Mouse (Mus musculus) small intestine, adult 2 months (tissue): ENCODE results near the gene Akt2. TPM values are rescaled to one million over a fixed set of nuclear protein-coding genes. Genes with fewer than 3 reads are reported as not detected.

Experiments
- H3K27ac ChIP-seq: fragments of 200-500 bp; 2 replicates; pipeline ENCODE4 v1.5.1; 2012; ENCODE audit warnings: low read depth, low read length, control low read depth, inconsistent platforms; ENCODE audit not compliant: insufficient read depth
- H3K27me3 ChIP-seq: fragments of 200-500 bp; 2 replicates; pipeline ENCODE4 v1.6.1; 2012; ENCODE audit warnings: mild to moderate bottlenecking, moderate library complexity, low read length, inconsistent platforms; ENCODE audit not compliant: control insufficient read depth, insufficient read depth
- H3K36me3 ChIP-seq: fragments of 200-500 bp; 2 replicates; pipeline ENCODE4 v1.6.1; 2012; ENCODE audit warnings: mild to moderate bottlenecking, low read length, control low read depth, inconsistent platforms; ENCODE audit not compliant: control insufficient read depth, insufficient read depth
- H3K4me1 ChIP-seq: fragments of 200-500 bp; 2 replicates; pipeline ENCODE4 v1.6.1; 2012; ENCODE audit warnings: low read length, inconsistent platforms, mixed read lengths; ENCODE audit not compliant: control insufficient read depth, insufficient read depth, insufficient read length
- H3K4me3 ChIP-seq: fragments of 200-500 bp; 2 replicates; pipeline ENCODE4 v1.5.1; 2012; ENCODE audit warnings: low read depth, mild to moderate bottlenecking, control low read depth, inconsistent platforms, low read length, moderate library complexity
- CTCF ChIP-seq: fragments of 200-500 bp; IDR thresholded peaks from 2 replicates; pipeline ENCODE4 v1.5.1; 2012; ENCODE audit warnings: low read depth, mild to moderate bottlenecking, control low read depth, inconsistent platforms, low read length, moderate library complexity, mixed read lengths; ENCODE audit not compliant: insufficient replicate concordance, insufficient read length; ENCODE audit errors: extremely low read depth
- POLR2A ChIP-seq: fragments of 200-500 bp; IDR thresholded peaks from 2 replicates; pipeline ENCODE4 v1.6.1; 2012; ENCODE audit warnings: low read depth, mild to moderate bottlenecking, control low read depth, inconsistent platforms, low read length, moderate library complexity
- WGBS: fragments of 180-500 bp; shearing (Covaris S2); methylation state at CpG from one replicate; pipeline ENCODE4 v1.1.7; 2018; 5-methylcytosine and 5-hydroxymethylcytosine counted together
- polyA plus RNA-seq: library from polyadenylated mRNA; depleted of rRNA; stranded (reverse); fragments of >200 nt; gene quantifications from 2 replicates; pipeline ENCODE4 v1.2.3, GENCODE M21; 2012

Akt2 gene
- polyA plus RNA-seq, 1 experiment: 34.1 TPM

DNA sequence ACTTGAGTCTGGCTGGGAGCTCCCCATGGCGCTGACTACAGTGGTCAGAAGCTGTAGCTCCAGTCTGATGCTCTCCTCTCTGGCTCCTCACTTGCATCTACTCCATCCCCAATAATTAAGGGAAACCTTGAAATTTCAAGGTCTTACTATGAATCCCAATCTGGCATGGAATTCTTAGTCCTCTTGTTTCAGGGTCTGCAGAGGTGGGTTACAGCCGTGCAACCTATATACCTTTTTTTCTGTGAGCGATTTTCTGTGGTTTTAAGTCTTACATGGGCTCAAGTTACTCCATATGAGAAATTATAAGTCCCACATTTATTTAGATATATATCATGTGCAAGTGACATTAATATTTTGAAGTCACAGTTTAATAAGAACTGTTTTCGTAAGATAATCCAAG is 1.3 kb upstream of the Akt2 start:
- Histone ChIP-seq H3K36me3 (no peaks in the 10 kb centered on the region), H3K27me3 (no peaks in the 10 kb centered on the region), H3K4me3 (no peak overlapping the region), H3K4me1 (peaks cover 8% of the 10 kb centered on the region), H3K27ac (no peak overlapping the region)
- WGBS: 95% methylated on average over 4 of the region's 4 CpGs
- TF ChIP-seq CTCF (no peak), POLR2A (no peak)

DNA sequence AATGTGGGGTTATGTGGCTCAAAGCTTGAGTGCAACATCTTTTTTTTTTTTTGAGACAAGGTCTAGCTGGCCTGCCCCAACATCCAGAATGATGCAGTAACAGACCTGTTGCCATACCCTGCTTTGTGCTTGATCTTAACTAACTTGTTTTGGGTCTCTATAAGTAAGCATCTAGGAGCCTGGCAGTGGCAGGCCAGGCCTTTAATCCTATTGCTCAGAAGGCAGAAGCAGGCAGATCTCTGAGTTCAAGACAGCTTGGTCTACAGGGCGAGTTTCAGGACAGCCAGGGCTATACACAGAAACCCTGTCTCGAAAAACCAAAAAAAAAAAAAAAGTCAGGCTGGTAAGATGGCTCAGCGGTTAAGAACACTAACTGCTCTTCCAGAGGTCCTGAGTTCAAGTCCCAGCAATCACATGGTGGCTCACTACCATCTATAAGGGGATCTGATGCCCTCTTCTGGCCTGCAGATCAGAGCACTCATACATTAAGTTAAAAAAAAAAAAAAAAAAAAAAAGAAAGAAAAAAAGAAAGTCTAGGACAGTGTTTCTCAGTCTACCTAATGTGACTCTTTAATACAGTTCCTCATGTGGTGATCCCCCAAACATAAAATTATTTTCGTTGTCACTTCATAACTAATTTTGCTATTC is 662 bp upstream of the Akt2 start:
- Histone ChIP-seq H3K36me3 (no peaks in the 10 kb centered on the region), H3K4me1 (peaks cover 8% of the 10 kb centered on the region), H3K27me3 (no peaks in the 10 kb centered on the region), H3K4me3 (no peak overlapping the region), H3K27ac (peak overlapping the region; percentile 75)
- WGBS: 56% methylated on average over 4 of the region's 4 CpGs
- no peak for TF ChIP-seq CTCF
- TF ChIP-seq POLR2A: no peak

DNA sequence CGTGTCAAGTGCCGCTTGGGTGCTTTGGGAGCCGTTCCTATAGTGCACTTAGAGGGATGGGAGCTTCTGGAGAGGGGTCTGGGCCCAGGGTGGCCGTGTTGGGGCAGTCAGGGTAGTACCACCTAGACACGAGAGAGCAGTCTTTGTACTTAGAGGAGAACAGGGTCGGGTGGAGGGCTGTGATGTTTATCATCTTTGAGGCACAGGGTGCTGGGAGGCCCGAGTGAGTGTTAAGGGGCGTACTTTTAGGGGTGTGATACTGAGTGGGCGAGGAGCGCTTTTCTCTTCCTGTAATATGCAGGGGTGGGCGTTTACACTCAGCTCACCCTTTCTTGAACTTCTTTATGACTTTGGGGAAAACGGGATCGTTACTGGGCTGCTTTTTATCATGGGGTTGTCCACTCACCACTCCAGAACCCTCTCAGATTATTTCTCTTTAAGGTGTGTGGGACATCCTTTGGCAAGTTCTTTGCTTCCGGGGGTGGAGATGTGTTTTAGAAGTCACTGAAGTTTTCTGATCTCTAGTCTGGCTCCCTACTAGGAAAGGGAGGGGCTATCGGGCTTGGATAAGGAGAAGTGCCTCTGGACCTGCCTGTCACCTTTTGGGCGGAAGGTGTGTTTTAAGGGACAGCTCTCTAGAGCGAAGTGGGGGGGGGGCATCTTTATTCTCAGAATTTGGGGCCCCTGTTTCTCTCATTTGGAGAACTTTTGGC is 1.0 kb downstream of the Akt2 start:
- H3K27ac ChIP-seq: peak overlapping the region; percentile 75
- WGBS: 1% methylated on average over 17 of the region's 17 CpGs

DNA sequence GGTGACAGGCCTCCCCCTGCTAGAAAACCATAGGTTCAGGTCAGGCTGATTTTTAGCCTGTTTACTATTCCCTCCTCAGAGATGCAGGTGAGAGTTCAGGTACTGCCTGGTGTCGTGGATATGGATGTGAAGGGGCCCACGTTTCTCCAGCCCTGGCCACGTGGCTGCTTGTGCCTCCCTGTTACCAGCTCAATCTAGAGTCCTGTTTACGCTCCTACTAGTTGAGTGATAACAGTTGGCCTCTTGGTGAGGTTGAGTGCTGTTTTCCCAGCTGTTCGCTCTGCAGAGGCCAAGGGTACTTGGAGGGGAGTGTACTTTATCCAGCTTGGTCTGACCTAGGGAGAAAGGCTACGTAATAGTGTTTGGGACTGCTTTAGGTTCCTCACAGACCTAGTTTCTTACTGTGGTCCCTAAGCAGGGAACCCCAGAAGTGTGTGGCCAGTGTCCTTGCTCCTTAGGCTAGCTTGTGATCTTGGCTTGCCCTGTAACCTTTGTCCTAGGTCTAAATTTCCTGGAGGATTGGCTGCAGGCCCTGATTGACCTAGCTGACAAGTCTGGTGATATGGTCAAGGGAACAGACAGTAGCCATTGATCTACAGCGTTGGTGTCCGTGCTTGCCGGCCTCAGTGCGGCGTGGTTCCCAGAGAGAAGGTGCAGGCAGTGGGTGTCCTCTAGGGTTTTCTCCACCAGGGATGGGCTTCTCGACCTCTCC is 1.7 kb downstream of the Akt2 start:
- H3K4me1 ChIP-seq: peaks cover 8% of the 10 kb centered on the region
- H3K4me3 ChIP-seq: peak overlapping the region; percentile 95
- no peaks in the 10 kb centered on the region for H3K36me3 ChIP-seq
- no peak for TF ChIP-seq POLR2A
- no peak for TF ChIP-seq CTCF
- WGBS: 27% methylated on average over 12 of the region's 12 CpGs
- H3K27me3 ChIP-seq: no peaks in the 10 kb centered on the region
- H3K27ac ChIP-seq: peak overlapping the region; percentile 75

More for the DNA sequence above, 1.0 kb downstream of the Akt2 start:
- H3K4me1 ChIP-seq: peaks cover 8% of the 10 kb centered on the region
- H3K4me3 ChIP-seq: peak overlapping the region; percentile 95
- H3K36me3 ChIP-seq: no peaks in the 10 kb centered on the region
- no peak for TF ChIP-seq POLR2A
- TF ChIP-seq CTCF: no peak
- no peaks in the 10 kb centered on the region for H3K27me3 ChIP-seq

DNA sequence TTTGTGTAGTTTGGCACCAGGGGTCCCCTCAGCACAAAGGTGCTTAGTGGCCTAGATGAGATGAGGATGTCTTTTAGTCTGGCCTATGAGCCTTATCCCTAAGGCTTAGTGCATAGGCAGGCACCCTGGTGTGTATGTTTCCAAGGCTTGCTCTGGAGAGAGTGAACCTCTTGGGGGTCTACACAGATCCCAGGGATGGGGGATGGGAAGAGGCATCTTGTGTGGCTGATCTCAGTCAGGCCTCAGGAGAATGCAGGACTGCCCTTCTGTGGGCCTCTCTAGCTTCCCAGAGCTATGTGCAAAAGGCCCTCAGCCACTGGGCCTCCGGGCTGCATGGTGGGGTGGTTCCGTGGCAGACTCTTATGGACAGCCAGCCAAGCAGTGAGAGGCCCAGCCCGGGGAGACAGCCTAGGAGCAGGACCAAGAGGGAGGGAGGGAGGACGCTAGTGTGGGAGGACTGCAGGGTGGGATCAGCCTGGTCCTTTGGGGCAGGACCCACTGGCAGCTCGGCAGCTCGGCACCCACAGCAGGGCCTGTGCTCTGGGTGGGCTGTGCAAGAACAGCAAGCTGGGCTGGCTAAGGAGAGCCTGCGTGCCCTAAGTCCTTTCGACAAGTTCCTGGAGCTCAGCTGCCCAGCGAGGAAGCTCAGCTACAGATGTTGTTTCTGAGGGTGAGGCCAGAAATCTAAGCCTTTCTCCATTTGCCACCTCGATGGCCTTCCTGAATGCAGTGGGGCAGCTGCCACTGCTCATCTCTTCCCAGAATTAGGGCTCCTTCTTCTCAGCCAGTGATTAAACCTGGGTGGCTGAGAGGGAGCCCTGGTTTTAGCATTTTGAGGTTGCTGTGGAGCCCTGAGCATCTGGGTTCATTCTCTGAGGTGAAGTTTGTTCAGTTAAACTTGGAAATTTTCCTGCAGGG is 5.5 kb downstream of the Akt2 start:
- Histone ChIP-seq H3K36me3 (no peaks in the 10 kb centered on the region), H3K4me3 (no peak overlapping the region), H3K27me3 (no peaks in the 10 kb centered on the region), H3K27ac (no peak overlapping the region), H3K4me1 (peaks cover 11% of the 10 kb centered on the region)
- TF ChIP-seq CTCF (no peak), POLR2A (no peak)
- WGBS: 65% methylated on average over 10 of the region's 10 CpGs

DNA sequence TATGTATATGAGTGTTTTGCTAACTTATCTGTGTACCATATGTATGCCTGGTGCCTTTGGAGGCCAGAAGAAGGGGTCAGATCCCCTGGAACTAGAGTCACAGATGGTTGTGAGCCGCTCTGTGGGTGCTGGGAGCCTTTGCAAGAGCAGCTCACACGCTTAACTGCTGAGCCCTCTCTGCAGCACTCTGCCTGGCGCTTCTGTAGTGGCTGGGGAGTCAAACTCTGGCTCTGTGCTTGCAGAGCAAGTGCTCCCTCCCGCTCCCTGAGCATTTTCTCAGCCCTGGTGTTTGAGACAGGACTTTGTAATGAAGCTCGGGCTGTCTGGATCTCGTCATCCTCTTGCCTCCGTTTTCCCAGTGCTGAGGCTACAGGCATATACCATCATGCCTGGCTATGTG is 6.7 kb downstream of the Akt2 start:
- no peak for TF ChIP-seq CTCF
- no peak for TF ChIP-seq POLR2A
- Histone ChIP-seq H3K4me1 (peaks cover 11% of the 10 kb centered on the region), H3K27ac (no peak overlapping the region), H3K27me3 (no peaks in the 10 kb centered on the region), H3K4me3 (no peak overlapping the region), H3K36me3 (no peaks in the 10 kb centered on the region)
- WGBS: 77% methylated on average over 7 of the region's 7 CpGs

DNA sequence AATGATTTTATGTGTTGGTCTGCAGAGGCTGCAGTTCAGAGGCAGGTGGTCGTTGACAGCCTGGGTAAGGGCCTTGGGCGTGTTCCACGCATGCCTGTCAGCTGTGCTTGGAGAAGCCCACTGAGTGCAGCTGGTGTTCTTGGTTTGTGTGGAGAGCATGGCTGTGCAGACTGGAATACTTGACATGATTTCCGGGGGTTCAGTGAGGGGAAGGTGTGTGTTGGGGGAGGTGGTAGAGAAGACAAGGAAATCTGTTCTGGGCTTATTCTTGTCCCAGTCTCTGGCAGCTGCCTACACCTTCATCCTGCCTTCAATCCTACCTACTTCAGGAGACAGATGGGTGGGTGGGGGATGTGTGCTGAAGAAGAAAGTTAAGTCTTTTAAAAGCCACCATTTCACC is 10.3 kb downstream of the Akt2 start:
- no peak for TF ChIP-seq POLR2A
- no peak for TF ChIP-seq CTCF
- H3K27me3 ChIP-seq: no peaks in the 10 kb centered on the region
- 53% methylated on average over 4 of the region's 4 CpGs for WGBS

More for the DNA sequence above, 10.3 kb downstream of the Akt2 start:
- peaks cover 15% of the 10 kb centered on the region for H3K4me1 ChIP-seq
- no peak overlapping the region for H3K4me3 ChIP-seq
- no peak overlapping the region for H3K27ac ChIP-seq
- no peaks in the 10 kb centered on the region for H3K36me3 ChIP-seq
